Mouse (Mus musculus) forebrain, embryonic 11.5 days (tissue): ENCODE measurements around the gene Eml3. TPM values are rescaled to one million over a fixed set of nuclear protein-coding genes. Genes with fewer than 3 reads are reported as not detected.

ENCODE experiments used
- ATAC-seq: fragments of 200-750 bp; cut with Nextera tagmentation; replicated peaks from 2 replicates; pipeline ENCODE4 v1.8.0; 2017; ENCODE audit warnings: moderate TSS enrichment; ENCODE audit not compliant: low FRiP score
- DNase-seq: peaks from one replicate; pipeline ENCODE4 v3.0.0-alpha.2; 2017; ENCODE audit warnings: low spot score
- H3K27ac ChIP-seq: fragments of 300-500 bp; sonication (generic); 2 replicates; pipeline ENCODE4 v1.5.1; 2014; ENCODE audit warnings: low read depth, low read length
- H3K27me3 ChIP-seq: fragments of 300-500 bp; sonication (generic); 2 replicates; pipeline ENCODE4 v1.6.1; 2014; ENCODE audit warnings: mild to moderate bottlenecking, low read length, mixed read lengths; ENCODE audit not compliant: control insufficient read depth, insufficient read depth
- H3K36me3 ChIP-seq: fragments of 300-500 bp; sonication (generic); 2 replicates; pipeline ENCODE4 v1.6.1; 2014; ENCODE audit warnings: mild to moderate bottlenecking, low read length, moderate library complexity, mixed read lengths; ENCODE audit not compliant: control insufficient read depth, insufficient read depth
- H3K4me1 ChIP-seq: fragments of 300-500 bp; sonication (generic); replicated peaks from 2 replicates; pipeline ENCODE4 v1.6.1; 2014; ENCODE audit warnings: low read length, mixed read lengths; ENCODE audit not compliant: control insufficient read depth, insufficient read depth
- H3K4me2 ChIP-seq: fragments of 300-500 bp; sonication (generic); 2 replicates; pipeline ENCODE4 v1.6.1; 2014; ENCODE audit warnings: low read depth, mild to moderate bottlenecking, low read length, moderate library complexity, mixed read lengths; ENCODE audit not compliant: severe bottlenecking
- H3K4me3 ChIP-seq: fragments of 300-500 bp; sonication (generic); 2 replicates; pipeline ENCODE4 v1.5.1; 2014; ENCODE audit warnings: low read depth, low read length
- H3K9ac ChIP-seq: fragments of 300-500 bp; sonication (generic); 2 replicates; pipeline ENCODE4 v1.6.1; 2014; ENCODE audit warnings: low read length
- H3K9me3 ChIP-seq: fragments of 300-500 bp; sonication (generic); 2 replicates; pipeline ENCODE4 v1.6.1; 2016; ENCODE audit warnings: low read length, mixed read lengths; ENCODE audit not compliant: control insufficient read depth
- WGBS: fragments of 180-500 bp; shearing (Covaris S2); extraction: QIAGEN DNeasy Blood & Tissue Kit; methylation state at CpG from one replicate; pipeline ENCODE4 v1.1.7; 2014; 5-methylcytosine and 5-hydroxymethylcytosine counted together
- polyA plus RNA-seq: library from polyadenylated mRNA; unstranded; fragments of >200 nt; fragmentation: Nextera tagmentation; extraction: Ambion mirVana; gene quantifications from 2 replicates; pipeline ENCODE4 v1.2.1, GENCODE M21; 2014

The Eml3 gene
- polyA plus RNA-seq, 1 experiment from 2014 or later = 12.2 TPM

DNA sequence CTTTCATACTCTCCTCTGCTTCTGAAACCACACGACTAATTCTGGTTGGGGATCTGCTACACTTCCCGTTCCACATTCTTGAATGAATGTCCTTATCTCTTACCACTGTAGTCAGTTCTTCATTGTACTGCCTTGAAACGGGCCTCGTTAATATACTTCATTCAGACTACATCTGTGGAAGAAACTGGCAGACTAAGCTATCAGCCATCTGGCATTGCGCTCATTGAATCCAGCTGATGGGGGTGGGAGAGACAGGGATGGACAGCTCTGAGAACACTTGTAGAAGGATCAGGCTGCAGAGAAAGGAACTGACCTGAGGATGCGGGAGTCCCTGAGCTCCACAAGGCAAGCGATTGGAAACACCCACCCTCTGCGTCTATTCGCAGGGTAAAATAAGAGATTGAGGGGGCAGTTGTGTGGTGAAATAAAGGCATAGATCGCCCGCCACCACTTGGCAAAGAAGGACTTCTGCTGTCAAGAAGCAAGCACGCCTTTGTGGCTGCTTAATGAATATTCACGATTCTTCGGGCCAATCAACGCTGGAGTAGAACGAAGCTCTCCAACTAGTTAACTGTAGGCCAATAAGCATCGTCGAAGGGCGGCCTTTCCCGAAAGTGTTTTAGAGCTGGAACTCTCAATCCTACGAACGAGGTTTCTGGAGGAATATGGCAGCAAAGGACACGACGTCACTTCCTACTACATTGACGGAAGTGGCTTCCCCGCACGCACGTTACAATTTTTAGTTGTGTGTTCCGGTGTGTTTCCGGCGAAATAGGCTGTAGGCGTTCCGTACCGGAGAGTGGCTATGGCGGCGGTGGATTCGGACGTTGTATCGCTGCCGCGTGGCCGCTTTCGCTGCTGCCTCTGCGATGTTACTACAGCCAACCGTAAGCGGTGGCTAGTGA is 24.0 kb downstream of the Eml3 start, which contains the start of gene Tut1:
Gene Tut1, plus strand, starts transcription at position 713 of the 905 bp plus-strand sequence.
- WGBS = 5% methylated on average over 46 of the region's 46 CpGs
- ATAC-seq (peak; percentile 95), DNase-seq (peak; percentile 90)
- Histone ChIP-seq H3K27me3 (no peaks in the 10 kb centered on the region), H3K27ac (peak within 1 kb of the TSS; percentile 79), H3K4me1 (peaks cover 7% of the 10 kb centered on the region), H3K4me3 (peak within 1 kb of the TSS; percentile 86), H3K36me3 (peaks cover 17% of the 10 kb centered on the region), H3K9ac (peak within 1 kb of the TSS; percentile 77), H3K4me2 (peak within 1 kb of the TSS; percentile 88), H3K9me3 (no peaks in the 10 kb centered on the region)

DNA sequence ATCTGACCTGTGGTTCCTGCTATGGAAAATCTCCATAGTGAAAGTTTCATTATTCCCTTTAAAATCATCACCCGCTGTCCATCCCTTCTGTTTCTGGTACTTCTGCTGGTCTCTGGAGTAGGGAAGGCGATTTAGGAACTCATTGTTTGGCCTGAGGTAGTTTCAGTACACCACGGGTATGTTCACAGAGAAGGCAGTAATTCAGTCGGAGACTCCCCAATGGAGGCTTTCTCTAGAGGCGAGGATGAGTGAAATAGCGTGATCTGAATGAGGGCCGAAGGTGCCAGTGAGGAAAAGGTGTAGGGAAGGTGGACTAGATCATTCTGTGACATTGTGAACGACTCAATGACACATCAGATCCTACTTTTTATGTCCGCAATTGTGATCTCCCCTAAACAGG is 24.8 kb downstream of the Eml3 start:
- no peak for DNase-seq
- peaks cover 7% of the 10 kb centered on the region for H3K4me1 ChIP-seq
- H3K4me2 ChIP-seq = peak overlapping the region; percentile 88
- H3K27me3 ChIP-seq = no peaks in the 10 kb centered on the region
- H3K4me3 ChIP-seq = peak overlapping the region; percentile 86
- peak overlapping the region; percentile 77 for H3K9ac ChIP-seq
- ATAC-seq = no peak
- 0 out of 2 replicates have a peak overlapping the region, but pooled peaks have one; percentile 79 for H3K27ac ChIP-seq
- no peaks in the 10 kb centered on the region for H3K9me3 ChIP-seq
- 4% methylated on average over 9 of the region's 9 CpGs for WGBS
- peaks cover 10% of the 10 kb centered on the region for H3K36me3 ChIP-seq

DNA sequence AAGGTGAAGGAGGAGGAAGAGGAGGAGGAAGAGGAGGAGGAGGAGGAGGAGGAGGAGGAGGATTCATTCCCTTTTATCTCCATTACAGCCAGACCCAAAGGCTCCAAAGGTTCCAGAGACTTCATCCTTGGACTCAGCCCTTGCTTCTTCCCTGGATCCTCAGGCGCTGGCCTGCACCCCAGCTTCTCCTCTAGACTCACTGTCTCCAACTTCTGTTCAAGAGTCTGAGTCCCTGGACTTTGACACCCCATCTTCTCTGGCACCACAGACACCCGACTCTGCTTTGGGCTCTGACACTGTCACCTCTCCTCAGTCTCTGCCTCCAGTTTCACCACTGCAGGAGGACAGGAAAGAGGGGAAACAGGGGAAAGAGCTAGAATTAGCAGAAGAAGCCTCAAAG is 32.9 kb downstream of the Eml3 start:
- WGBS = 89% methylated on average over 2 of the region's 2 CpGs
- H3K27ac ChIP-seq = no peak overlapping the region
- no peak overlapping the region for H3K4me2 ChIP-seq
- ATAC-seq (no peak), DNase-seq (no peak)
- H3K36me3 ChIP-seq = peaks cover 13% of the 10 kb centered on the region; the same call in 1 of the 2 replicates
- H3K4me3 ChIP-seq = no peak overlapping the region
- H3K27me3 ChIP-seq = no peaks in the 10 kb centered on the region
- H3K9ac ChIP-seq = no peak overlapping the region
- H3K4me1 ChIP-seq = peaks cover 2% of the 10 kb centered on the region; the same call in 1 of the 2 replicates
- no peaks in the 10 kb centered on the region for H3K9me3 ChIP-seq

DNA sequence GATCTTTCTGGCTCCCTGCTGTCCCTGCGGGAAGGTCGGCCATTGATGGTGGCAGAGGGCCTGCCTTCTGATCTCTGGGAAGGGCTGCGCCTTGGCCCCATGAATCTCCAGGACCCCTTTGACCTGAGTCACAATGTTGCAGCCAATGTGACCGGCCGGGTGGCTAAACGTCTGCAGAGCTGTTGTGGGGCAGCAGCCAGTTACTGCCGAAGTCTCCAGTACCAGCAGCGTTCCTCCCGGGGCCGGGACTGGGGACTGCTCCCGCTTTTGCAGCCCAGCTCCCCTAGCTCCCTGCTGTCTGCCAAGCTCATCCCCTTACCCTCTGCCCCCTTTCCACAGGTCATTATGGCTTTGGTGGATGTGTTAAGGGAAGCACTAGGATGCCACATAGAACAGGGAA is 35.7 kb downstream of the Eml3 start:
- ATAC-seq = no peak
- Histone ChIP-seq H3K4me2 (no peak overlapping the region), H3K4me3 (no peak overlapping the region), H3K27ac (no peak overlapping the region), H3K27me3 (no peaks in the 10 kb centered on the region), H3K9me3 (no peaks in the 10 kb centered on the region), H3K4me1 (peaks cover 2% of the 10 kb centered on the region; the same call in 1 of the 2 replicates), H3K36me3 (peaks cover 20% of the 10 kb centered on the region; the same call in 1 of the 2 replicates), H3K9ac (no peak overlapping the region)
- 87% methylated on average over 11 of the region's 11 CpGs for WGBS
- DNase-seq = no peak

DNA sequence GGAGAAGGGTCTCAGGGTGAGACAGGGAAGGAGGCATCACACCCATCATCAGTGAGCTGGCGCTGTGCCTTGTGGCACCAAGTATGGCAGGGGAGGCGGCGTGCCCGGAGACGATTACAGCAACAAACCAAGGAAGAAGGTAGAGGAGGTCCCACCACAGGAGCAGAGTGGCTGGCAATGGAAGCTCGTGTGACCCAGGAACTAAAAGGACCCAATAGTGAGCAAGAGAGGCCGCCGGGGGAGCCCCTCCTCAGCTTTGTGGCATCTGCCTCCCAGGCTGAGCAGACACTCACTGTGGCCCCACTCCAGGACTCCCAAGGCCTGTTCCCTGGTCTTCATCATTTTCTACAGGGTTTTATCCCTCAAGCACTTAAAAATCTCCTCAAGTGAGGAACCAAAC is 36.4 kb downstream of the Eml3 start:
- no peak for ATAC-seq
- peaks cover 2% of the 10 kb centered on the region; the same call in 1 of the 2 replicates for H3K4me1 ChIP-seq
- H3K36me3 ChIP-seq = peaks cover 27% of the 10 kb centered on the region; the same call in 1 of the 2 replicates
- H3K4me3 ChIP-seq = peak overlapping the region; percentile 84; the same call in 1 of the 2 replicates
- H3K4me2 ChIP-seq = peak overlapping the region; percentile 64; the same call in 1 of the 2 replicates
- H3K9me3 ChIP-seq = no peaks in the 10 kb centered on the region
- WGBS = 81% methylated on average over 8 of the region's 8 CpGs
- H3K27me3 ChIP-seq = no peaks in the 10 kb centered on the region
- DNase-seq = no peak
- H3K9ac ChIP-seq = peak overlapping the region; percentile 52
- H3K27ac ChIP-seq = peak overlapping the region; percentile 58; the same call in 1 of the 2 replicates

DNA sequence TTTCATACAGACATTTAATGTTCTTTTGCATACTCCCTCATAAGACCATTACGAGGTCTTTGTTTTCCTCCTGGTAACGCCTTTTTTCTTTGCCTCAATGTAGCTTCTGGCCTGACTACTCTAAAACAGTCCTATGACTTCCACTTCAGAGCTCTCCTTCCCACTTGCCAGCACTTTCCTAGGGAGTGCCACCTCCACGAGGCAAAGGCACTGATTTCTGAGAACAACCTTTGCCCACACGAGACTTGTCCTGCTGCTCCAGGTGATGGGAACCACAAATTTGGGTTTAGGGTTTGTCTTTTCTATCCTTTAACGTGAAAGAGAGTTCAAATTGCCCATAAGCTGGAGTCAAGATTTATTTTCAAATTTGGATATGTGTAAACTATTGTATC is 36.8 kb downstream of the Eml3 start:
- DNase-seq = no peak
- no peak for ATAC-seq
- Histone ChIP-seq H3K4me1 (peaks cover 2% of the 10 kb centered on the region; the same call in 1 of the 2 replicates), H3K4me2 (peak overlapping the region; percentile 64), H3K9me3 (no peaks in the 10 kb centered on the region), H3K27ac (peak overlapping the region; percentile 58), H3K27me3 (no peaks in the 10 kb centered on the region), H3K36me3 (peaks cover 30% of the 10 kb centered on the region; the same call in 1 of the 2 replicates), H3K9ac (peak overlapping the region; percentile 52), H3K4me3 (peak overlapping the region; percentile 84)
- 43% methylated on average over 5 of the region's 5 CpGs for WGBS

DNA sequence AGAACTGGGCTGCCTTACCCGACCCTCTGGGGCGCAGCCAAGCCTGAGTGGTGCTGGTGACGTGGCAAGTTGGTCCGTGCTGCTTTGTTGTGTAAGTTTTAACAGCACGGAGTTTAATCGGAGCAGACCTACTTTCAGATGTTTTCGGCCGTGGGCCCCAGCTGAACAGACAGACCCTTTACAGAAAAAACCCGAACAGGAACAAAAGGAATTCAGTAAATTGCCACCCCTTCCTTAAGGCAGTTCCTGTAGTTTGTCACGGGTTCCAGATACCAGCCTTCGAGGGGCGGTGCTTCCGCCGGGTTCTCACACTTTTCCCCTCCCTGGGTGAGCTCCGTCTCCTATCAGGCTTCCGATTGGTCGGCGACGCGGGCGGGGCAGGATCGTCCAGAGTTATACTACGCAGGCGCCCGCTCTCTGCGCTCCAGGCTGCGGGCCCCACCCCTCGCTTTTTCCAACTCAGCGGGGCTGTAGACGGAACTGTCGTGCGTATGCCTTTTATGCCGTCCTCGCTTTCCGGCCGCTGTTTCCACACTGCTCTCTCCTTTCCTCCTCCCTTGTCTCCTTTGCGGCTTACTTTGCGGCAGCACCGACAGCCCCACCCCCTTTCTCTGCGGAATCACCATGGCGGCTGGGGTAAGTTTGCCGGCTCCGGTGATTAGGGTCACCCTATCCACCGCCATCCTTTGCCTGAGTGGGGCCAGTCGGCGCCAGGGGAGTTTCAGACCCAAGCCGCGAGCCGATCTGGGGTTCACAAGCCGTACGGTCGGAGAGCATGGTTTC is 37.4 kb downstream of the Eml3 start, which contains the start of gene Eef1g:
Gene Eef1g, plus strand, starts transcription at position 452 of the 783 bp plus-strand sequence.
- peaks cover 32% of the 10 kb centered on the region; the same call in 1 of the 2 replicates for H3K36me3 ChIP-seq

DNA sequence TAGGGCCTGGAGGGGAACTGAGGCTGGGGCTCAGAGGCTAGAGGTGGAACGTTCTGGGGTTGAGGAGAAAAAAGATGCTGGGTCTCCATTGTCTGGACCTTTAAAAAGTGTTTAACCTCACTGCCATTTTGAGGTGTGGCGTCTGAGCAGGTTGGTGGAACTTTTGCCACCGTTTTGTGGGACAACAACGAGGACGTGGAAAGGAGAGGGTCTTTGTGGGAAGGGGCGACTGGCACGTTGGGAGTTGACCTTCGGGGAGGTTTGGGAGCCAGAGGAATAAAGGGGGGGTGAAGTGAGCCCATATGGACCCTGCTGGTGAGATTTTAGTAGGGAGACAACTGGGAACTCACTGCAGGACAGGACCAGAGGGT is 38.0 kb downstream of the Eml3 start:
- no peak for DNase-seq
- Histone ChIP-seq H3K4me3 (peak overlapping the region; percentile 84), H3K27me3 (no peaks in the 10 kb centered on the region), H3K36me3 (peaks cover 35% of the 10 kb centered on the region; the same call in 1 of the 2 replicates), H3K4me2 (peak overlapping the region; percentile 64), H3K9me3 (no peaks in the 10 kb centered on the region), H3K27ac (peak overlapping the region; percentile 60), H3K9ac (peak overlapping the region; percentile 96), H3K4me1 (peaks cover 2% of the 10 kb centered on the region; the same call in 1 of the 2 replicates)
- ATAC-seq = peak; percentile 3; the same call in 1 of the 2 replicates
- WGBS = 0% methylated on average over 8 of the region's 8 CpGs

More for the DNA sequence above, 37.4 kb downstream of the Eml3 start, which contains the start of gene Eef1g:
- 2% methylated on average over 52 of the region's 52 CpGs for WGBS
- Histone ChIP-seq H3K9me3 (no peaks in the 10 kb centered on the region), H3K4me2 (peak within 1 kb of the TSS; percentile 64), H3K4me1 (peaks cover 2% of the 10 kb centered on the region; the same call in 1 of the 2 replicates), H3K27ac (peak within 1 kb of the TSS; percentile 60), H3K4me3 (peak within 1 kb of the TSS; percentile 84), H3K27me3 (no peaks in the 10 kb centered on the region), H3K9ac (peak within 1 kb of the TSS; percentile 96)
- ATAC-seq (peak; percentile 100), DNase-seq (peak; percentile 99)
